Mouse (Mus musculus) liver, adult 2 months (tissue): ENCODE results near the gene Prkce. TPM values are rescaled to one million over a fixed set of nuclear protein-coding genes. Genes with fewer than 3 reads are reported as not detected.

ENCODE experiments used
- DNase-seq: peaks from one replicate; pipeline ENCODE4 v3.0.0-alpha.2; 2011; ENCODE audit warnings: low read depth, low spot score; ENCODE audit errors: extremely low read depth
- H3K27ac ChIP-seq: fragments of 200-500 bp; replicated peaks from 2 replicates; pipeline ENCODE4 v1.5.1; 2012; ENCODE audit warnings: low read depth, mild to moderate bottlenecking, control low read depth, inconsistent platforms, low read length; ENCODE audit not compliant: insufficient read depth
- H3K27me3 ChIP-seq: fragments of 200-500 bp; 2 replicates; pipeline ENCODE4 v1.6.1; 2012; ENCODE audit warnings: mild to moderate bottlenecking, moderate library complexity, low read length, inconsistent platforms; ENCODE audit not compliant: control insufficient read depth, insufficient read depth
- H3K36me3 ChIP-seq: fragments of 200-500 bp; 2 replicates; pipeline ENCODE4 v1.6.1; 2012; ENCODE audit warnings: low read length, inconsistent platforms; ENCODE audit not compliant: control insufficient read depth, insufficient read depth
- H3K4me1 ChIP-seq: fragments of 200-500 bp; 2 replicates; pipeline ENCODE4 v1.6.1; 2011; ENCODE audit warnings: low read length; ENCODE audit not compliant: control insufficient read depth, insufficient read depth
- H3K4me3 ChIP-seq: fragments of 200-500 bp; 2 replicates; pipeline ENCODE4 v1.5.1; 2011; ENCODE audit warnings: low read depth, mild to moderate bottlenecking, control low read depth, low read length, moderate library complexity; ENCODE audit not compliant: insufficient read depth
- H3K79me2 ChIP-seq: fragments of 200-500 bp; 2 replicates; pipeline ENCODE4 v1.6.1; 2012; ENCODE audit warnings: inconsistent platforms, mild to moderate bottlenecking, low read length, moderate library complexity; ENCODE audit not compliant: control insufficient read depth, insufficient read depth
- H3K9ac ChIP-seq: fragments of 200-500 bp; 2 replicates; pipeline ENCODE4 v1.6.1; 2012; ENCODE audit warnings: low read depth, mild to moderate bottlenecking, control low read depth, inconsistent platforms, low read length
- CTCF ChIP-seq: fragments of 200-500 bp; IDR thresholded peaks from 2 replicates; pipeline ENCODE4 v1.5.1; 2011; ENCODE audit warnings: low read depth, low read length, control low read depth
- POLR2A ChIP-seq: fragments of 200-500 bp; IDR thresholded peaks from 2 replicates; pipeline ENCODE4 v1.6.1; 2011; ENCODE audit warnings: low read length, control low read depth; ENCODE audit not compliant: insufficient read depth; ENCODE audit errors: extremely low read depth
- WGBS: fragments of 180-500 bp; shearing (Covaris S2); methylation state at CpG from one replicate; pipeline ENCODE4 v1.1.7; 2018; 5-methylcytosine and 5-hydroxymethylcytosine counted together
- polyA plus RNA-seq: library from polyadenylated mRNA; depleted of rRNA; stranded (reverse); fragments of >200 nt; gene quantifications from 2 replicates; pipeline ENCODE4 v1.2.3, GENCODE M21; 2012
- total RNA-seq: library from RNA; depleted of rRNA; stranded (reverse); fragments of >200 nt; gene quantifications from 2 replicates; pipeline ENCODE4 v1.2.3, GENCODE M21; 2014

The Prkce gene
- total and polyA plus RNA-seq, 2 experiments = 2.0 to 6.4 TPM

GRCm38 (mm10) chr17:86302861-86303331 is 135.3 kb downstream of the Prkce start:
- peak overlapping the region; percentile 56 for H3K27ac ChIP-seq
- peaks cover 2% of the 10 kb centered on the region; the same call in 1 of the 2 replicates for H3K4me1 ChIP-seq
- H3K36me3 ChIP-seq = no peaks in the 10 kb centered on the region
- 84% methylated on average over 14 of the region's 14 CpGs for WGBS
- H3K9ac ChIP-seq = no peak overlapping the region
- peaks cover 11% of the 10 kb centered on the region; the same call in 1 of the 2 replicates for H3K79me2 ChIP-seq
- H3K4me3 ChIP-seq = no peak overlapping the region
- no peak for TF ChIP-seq CTCF
- no peak for TF ChIP-seq POLR2A
- no peaks in the 10 kb centered on the region for H3K27me3 ChIP-seq
- DNase-seq = no peak

- DNase-seq = no peak
- no peak for TF ChIP-seq CTCF
- TF ChIP-seq POLR2A = no peak
- Histone ChIP-seq H3K27ac (peak overlapping the region; percentile 56), H3K9ac (no peak overlapping the region), H3K36me3 (no peaks in the 10 kb centered on the region), H3K79me2 (peaks cover 11% of the 10 kb centered on the region; the same call in 1 of the 2 replicates), H3K4me3 (no peak overlapping the region), H3K27me3 (no peaks in the 10 kb centered on the region), H3K4me1 (peaks cover 2% of the 10 kb centered on the region; the same call in 1 of the 2 replicates)
- 81% methylated on average over 19 of the region's 19 CpGs for WGBS
Observed at GRCm38 (mm10) chr17:86303401-86304243, 136.0 kb downstream of the Prkce start.

DNA sequence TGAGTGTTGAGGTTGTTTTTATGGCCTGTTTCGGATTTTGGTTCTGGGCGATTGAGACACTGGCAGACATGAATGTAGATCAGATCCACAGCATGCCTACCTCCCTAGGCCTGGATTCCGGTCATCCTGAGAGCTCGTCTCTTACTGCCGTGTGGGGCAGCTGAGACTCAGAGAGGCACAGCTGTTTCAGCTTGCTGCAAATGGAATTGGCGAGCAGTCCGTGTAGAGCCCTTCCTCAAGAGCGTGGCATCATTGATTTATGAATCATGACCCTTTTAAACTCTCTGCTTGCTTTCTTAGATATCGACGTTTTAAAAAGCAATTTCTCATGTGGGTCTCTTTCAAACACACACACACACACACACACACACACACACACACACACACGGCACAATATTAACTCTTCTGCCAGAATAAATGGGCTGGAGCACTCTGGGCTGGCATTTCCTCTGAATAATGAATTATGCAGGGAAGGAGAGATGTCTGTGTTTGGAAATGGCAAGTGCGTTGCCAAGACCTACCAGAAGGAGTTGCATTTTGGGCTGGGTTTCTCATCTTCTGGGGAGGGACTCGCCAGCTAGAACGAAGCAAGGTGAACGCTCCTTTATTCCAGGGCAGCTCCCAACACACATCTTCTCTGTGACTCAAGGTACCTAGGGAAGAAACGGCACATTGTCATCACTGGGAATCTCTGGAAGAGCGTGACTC is 137.5 kb downstream of the Prkce start:
- no peak overlapping the region for H3K27ac ChIP-seq

DNA sequence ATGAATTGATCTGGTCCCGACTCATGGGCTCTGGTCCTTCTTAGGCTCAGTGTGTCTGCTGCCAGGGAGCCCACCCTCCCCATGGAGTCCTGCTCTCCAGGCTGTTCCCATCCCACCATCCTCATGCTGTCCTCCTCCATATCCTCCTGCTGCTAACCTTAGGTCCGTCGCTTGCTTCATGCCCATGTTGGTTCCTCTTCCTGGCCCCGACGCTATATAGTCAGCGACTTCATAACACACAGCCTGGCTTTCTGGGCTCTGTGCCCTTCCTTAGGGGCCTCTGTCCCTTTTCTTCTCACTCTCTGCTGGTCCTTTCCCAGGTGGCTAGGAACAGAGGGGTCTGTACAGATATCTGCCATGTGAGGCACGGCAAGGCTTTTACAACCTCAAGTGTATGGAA is 138.6 kb downstream of the Prkce start:
- Histone ChIP-seq H3K36me3 (no peaks in the 10 kb centered on the region), H3K4me1 (peaks cover 2% of the 10 kb centered on the region; the same call in 1 of the 2 replicates), H3K27ac (no peak overlapping the region), H3K4me3 (no peak overlapping the region), H3K79me2 (peaks cover 18% of the 10 kb centered on the region; the same call in 1 of the 2 replicates), H3K9ac (no peak overlapping the region; the same call in 1 of the 2 replicates), H3K27me3 (no peaks in the 10 kb centered on the region)
- DNase-seq = no peak
- TF ChIP-seq POLR2A = no peak
- no peak for TF ChIP-seq CTCF
- WGBS = 74% methylated on average over 7 of the region's 7 CpGs

More for the DNA sequence above, 137.5 kb downstream of the Prkce start:
- H3K9ac ChIP-seq = no peak overlapping the region
- H3K36me3 ChIP-seq = no peaks in the 10 kb centered on the region
- H3K4me3 ChIP-seq = no peak overlapping the region
- H3K4me1 ChIP-seq = peaks cover 2% of the 10 kb centered on the region; the same call in 1 of the 2 replicates
- H3K79me2 ChIP-seq = peaks cover 17% of the 10 kb centered on the region; the same call in 1 of the 2 replicates
- WGBS = 93% methylated on average over 17 of the region's 17 CpGs
- DNase-seq = no peak
- H3K27me3 ChIP-seq = no peaks in the 10 kb centered on the region
- no peak for TF ChIP-seq CTCF
- no peak for TF ChIP-seq POLR2A

DNA sequence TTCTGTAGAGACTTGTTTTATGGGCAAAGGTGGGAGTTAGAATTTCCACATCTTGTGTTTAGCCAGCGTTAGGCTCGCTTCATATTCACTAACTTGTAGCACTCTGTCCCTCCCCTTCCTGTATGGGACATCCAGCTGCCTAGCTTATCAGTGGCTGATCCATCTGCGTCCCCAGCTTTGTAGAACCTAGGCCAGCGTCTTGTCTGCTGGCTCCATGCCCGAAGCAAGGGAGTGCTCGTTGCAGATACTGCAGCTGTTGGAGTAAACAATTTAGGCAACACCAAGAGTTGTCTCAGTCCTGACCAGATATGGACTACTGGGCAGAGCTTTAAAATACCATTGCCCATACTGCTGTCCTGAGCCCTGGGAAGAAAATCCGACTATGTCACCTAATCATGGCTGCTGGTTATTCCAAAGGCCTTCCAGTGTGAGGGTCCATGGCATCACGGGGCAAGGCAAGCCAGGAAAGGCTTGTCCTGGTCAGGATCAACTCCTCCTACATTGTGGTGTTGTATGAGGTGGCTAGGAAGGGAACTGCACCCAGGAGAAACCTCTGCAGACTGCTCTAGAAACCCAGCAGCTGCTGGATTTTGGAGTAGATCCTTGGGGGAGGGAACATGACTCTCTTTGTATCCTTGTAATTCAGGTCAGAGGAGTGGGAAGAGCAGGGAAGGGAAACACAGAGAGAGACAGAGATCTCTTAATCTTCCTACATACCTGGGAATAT is 146.0 kb downstream of the Prkce start:
- Histone ChIP-seq H3K4me3 (no peak overlapping the region), H3K27ac (peak overlapping the region; percentile 11), H3K27me3 (no peaks in the 10 kb centered on the region), H3K79me2 (peaks cover 8% of the 10 kb centered on the region; the same call in 1 of the 2 replicates), H3K4me1 (peaks cover 3% of the 10 kb centered on the region; the same call in 1 of the 2 replicates), H3K9ac (no peak overlapping the region), H3K36me3 (no peaks in the 10 kb centered on the region)
- 42% methylated on average over 8 of the region's 8 CpGs for WGBS
- DNase-seq = peak; percentile 43
- TF ChIP-seq POLR2A = no peak
- no peak for TF ChIP-seq CTCF
